Mouse (Mus musculus): ENCODE data around the gene Asic3. TPM values are rescaled to one million over a fixed set of nuclear protein-coding genes. Genes with fewer than 3 reads are reported as not detected.

Asic3 gene
- total RNA-seq, 4 experiments from 2014 or later: 0.30 to 0.59 (median 0.55) TPM; not detected in 1

DNA sequence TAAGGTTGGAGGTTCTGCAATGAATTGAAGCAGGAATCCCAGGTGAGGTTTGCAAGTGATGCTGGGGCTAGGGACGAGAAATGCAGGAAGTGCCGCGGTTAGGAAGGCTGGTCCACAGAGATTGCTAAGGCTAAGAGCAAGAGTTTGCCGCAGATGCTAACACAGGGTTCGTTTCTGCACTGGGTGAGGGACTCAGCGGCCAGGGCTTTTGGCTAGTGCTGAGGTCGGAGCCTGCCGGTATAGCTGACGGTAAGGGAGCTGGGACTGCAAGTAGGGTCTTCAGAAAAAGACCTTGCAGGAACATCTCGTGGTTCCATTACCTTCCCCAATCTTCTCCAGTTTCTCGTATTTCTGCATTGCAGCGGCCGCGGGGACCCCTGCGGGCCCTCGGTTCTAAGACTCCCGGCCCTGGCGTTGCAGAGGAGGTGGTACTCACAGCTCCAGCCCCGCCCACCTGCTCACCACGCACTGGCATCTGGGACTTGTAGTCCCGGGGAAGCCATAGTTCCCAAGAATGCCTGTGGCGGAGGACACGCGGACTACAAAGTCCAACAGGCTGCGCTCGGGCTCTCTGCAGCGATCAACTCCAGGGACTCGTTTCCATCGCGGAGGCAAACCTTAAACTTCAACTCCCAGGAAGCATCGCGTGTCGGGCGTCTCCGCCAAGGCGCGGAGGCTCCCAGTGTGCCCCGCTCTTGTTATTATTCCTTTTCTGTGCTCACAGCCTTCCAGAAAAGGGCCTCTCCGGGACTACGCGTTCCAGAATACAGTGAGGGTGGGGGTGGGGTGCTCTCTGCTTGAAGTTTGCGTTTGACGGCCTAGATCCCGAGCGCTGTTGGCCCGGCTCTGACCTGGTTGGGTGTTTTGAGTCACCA lies 10.2 kb downstream of the Asic3 start, which contains the start of the genes Cdk5 and Slc4a2:
TSS of gene Cdk5 (minus strand) at position 402 of the 875 bp plus-strand sequence.
TSS of gene Slc4a2 (plus strand) at position 709 of the 875 bp plus-strand sequence.
- peak; percentile 99 for DNase-seq

DNA sequence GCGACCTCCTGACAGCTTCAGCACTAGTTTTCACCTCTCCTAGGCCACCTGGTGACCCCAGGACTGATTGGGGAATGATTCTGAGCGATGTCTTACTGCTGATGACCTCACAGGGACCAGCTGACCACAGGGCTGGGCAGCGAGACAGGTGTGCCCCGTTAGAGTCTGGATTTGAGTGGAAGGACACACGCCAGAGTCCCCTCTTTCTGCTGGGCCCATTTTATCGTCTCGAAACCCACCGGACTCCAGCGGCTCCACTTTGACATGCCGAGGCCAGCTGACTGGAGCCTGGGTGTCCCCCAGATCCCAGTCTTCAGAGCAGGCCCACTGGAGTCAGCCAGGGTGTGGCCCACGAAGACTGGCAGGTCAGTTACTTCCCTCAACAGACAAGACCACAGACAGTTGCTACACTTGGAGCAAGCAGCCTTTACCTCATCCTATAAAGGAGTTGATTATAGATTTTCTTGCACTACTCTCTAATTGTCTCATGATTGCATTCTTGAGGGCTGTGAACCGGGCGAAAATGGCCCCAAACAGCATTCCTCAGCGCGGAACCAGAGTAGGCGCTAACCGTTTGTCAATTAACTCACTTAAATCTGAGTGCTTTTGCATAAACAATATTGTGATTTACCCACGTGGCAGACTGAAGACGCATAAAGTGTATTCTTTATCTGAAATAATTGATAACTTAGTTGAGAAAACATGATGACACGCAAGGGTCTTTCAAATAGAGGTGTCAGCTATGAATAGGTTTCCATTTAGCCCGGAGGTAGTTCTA lies 11.0 kb downstream of the Asic3 start:
- DNase-seq: no peak

DNA sequence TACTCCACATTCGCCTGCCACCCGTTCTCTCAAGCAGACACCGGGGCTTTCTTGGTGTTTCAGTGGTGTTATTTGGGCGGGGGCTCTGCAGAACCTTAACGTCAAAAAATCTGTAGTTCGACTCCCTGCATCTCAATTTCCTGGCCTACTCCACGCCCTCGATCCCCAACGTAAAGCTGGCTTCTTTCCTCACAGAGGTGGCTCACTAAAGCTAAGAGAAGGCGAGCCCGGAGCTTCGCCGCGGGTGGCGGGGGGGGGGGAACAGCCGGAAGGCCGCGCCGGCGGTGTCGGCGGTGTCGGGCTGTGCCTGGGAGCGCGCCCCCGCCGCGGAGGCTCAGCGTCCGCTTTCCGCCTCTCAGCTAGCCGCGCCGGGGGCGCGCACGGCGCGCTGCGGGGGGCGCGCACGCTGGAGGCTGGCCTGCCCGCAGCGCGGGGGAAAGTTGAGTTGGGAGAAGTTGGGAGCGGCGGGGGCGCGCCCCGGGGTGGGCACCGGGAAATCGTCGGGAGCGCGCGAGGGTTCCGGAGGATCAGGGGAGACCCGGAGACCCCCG lies 11.7 kb downstream of the Asic3 start:
- peak; percentile 71 for DNase-seq

DNA sequence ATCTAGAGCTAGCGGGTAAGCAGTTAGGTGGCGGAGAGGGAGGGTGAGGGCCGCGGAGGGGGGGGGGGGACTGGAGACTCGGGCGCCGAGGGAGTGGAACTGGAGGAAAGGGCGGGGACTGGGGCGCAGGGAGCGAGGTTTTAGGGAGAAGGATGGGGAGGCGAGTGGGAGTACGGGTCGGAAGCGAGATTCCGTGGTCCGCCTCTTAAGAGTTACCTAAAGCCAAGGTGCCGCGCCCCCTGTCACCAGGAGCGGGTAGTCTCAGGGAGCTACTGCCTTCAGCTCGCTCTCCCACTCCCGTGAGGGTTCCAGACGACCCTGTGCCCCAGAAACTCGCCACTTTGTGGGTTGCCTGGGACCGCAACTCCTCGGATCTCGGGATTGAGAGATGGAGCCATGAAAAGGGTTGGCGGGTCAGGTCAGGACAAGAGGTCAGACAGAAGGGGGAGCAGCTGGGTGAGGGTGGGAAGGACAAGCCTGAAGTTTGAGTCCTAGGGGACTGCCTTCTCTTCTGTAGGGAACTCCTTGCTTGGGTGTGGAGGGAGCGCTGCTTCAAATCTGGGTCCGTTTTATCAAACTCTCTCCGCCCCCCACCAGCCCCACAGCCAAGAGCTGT lies 12.3 kb downstream of the Asic3 start:
- DNase-seq: peak; percentile 45

DNA sequence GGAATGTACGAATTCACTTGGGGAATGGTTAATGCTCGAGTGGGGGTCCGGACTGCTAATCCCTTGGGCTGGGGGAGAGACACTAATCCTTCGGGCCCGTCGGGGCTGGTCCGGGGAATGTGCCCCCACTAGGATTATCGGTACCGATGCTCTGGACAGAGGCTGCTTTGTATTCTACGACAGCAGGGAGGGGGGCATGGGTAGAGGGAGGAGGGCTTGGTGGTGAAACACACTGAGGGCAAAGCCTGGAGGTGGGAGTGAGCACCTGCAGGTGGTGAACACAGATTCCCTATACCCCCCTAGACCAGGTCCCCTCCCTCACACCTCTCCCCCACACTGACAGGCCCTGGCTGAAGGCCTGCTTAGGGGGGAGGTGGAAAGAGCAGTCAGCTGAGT lies 12.8 kb downstream of the Asic3 start:
- DNase-seq: no peak

DNA sequence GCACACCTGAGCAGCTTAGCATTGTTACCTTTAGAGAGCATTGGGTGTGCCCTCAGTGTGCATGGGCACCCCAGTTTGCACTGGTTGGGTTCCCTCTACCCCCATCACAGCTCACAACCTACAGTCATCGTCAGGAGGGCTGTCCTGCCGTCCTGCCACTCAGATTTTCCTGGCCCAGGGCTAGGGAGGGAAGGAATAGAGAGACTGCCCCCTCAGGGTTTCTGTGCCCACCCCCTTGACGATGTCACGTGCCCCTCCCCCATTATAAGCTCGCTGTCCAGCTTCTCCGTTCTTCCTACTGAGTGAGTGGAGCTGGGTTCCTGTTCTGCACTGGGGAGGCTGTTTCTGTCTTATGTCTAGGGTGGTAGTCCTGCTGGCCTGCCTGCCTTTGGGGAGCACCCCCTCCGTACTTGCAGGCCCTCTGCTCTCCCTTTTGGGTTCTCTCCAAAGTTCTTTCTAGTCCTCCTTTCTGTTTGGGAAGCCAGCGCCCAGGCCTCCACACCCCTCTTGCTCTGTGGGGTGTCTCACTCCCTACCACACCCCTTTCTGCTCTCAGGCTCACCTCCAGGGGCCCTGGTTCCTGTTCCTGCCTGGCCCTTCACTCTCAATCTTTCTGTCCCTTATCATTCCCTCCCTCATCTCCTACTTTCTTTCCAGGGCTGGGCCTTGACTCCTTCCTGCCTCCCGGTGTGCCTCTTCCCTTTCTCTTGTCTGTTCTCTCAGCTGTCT lies 13.5 kb downstream of the Asic3 start:
- no peak for DNase-seq

DNA sequence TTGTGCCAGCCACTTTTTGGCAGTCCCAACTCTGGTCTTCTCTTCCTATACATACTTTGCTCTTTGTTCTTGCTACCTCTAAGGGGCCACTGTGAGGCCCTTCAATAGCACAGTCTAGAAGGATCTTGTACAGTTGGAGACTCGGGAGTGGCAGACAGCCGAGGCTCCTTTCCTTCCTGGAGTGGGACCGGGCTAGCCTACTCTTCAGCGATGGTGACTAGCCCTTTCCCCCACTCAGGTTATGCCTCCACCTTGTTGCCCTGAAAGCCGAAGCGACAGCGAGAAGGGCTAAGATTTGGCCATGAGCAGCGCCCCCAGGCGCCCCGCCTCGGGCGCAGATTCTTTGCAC lies 14.1 kb downstream of the Asic3 start:
- DNase-seq: no peak

DNA sequence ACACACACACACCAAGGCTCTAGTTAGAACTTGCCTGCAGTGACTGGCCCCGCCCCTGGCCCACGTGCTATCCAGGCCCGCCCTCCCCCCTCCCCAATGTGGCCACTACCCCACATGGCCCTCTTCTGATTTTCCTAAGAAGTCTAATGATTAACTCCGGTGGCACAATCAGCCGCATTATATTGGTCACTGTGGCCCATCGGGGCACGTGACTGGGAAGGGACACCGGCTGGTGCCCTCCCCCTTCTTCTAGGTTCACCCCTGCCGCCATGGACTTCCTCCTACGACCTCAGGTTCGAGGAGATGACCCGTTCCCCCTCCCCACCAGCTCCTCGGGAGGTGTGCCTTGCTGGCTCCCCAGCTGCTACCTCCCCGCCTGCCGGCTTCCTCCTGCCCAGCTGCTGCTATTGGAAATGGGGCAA lies 14.8 kb downstream of the Asic3 start:
- DNase-seq: no peak

DNA sequence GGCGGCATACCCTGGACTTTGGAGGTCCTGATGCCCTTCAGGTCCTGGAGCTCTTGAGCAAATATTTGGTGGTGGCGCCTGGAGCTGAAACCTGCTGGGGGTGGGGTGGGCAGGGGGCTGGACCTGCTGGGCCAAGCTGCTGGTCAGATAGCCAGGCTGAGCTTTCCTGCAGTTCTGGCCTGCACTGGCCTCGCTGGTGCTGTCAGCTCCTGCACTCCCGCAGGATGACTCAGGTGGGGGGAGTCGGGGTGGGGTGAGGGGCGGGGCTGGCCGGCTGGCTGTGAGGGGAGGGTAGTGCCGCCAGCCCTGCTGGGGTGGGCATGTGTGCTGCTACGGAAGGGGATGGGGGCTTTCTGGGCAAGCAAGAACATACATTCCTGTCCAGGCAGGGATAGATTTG lies 15.4 kb downstream of the Asic3 start:
- DNase-seq: no peak

DNA sequence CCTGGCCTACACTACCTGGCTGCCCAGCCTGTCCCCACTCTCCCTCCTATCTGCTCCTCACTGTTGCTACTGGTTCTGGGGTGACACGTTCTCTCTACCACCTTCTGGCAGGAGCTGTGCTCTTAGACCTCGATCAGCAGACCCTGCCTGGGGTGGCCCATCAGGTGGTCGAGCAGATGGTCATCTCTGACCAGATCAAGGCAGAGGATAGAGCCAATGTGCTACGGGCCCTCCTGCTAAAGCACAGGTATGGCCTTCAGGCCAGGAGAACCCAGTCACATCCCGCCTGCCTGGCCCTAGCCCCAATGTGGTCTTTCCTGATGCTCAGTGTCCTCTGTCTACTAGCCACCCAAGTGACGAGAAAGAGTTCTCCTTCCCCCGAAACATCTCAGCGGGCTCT lies 20.8 kb downstream of the Asic3 start:
- no peak for DNase-seq

DNA sequence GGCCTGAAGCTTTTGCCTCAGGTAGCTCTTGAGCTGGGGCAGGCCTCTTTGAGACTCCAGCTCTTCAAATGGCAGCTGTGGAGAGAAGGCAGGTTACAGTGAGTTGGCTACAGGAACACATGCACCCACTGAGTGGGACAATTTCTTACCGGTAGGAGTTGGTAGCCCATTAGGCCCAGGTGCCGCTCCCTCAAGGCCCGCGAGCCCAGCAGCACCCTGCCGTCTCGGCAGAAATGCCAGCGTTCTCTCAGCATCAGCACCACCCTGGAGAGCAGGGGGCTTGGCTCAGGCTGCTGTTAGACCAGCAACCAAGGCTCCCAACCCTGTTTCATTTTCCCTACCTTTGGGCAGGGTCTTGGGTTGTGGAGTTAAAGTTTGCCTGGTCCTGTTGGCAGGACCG lies 28.0 kb downstream of the Asic3 start:
- DNase-seq: no peak

DNA sequence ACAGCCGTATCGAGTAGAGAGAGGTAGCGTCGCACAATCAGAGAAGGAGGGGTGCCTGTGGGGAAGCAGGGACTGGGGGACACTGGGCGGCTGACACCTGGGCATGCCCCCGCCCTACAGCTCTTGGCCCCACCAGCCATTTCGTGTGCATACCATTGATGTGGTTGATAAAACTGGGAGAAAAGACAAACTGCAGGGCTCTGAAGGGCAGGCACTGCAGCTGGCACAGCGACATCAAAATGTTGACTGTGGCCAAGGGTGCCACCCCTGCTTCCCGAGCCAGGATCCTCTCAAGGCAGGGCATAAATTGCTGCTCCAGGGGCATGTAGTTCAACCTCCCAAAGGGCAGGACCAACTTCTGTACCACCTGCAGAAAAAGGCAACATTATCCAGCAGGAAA lies 28.8 kb downstream of the Asic3 start:
- no peak for DNase-seq

DNA sequence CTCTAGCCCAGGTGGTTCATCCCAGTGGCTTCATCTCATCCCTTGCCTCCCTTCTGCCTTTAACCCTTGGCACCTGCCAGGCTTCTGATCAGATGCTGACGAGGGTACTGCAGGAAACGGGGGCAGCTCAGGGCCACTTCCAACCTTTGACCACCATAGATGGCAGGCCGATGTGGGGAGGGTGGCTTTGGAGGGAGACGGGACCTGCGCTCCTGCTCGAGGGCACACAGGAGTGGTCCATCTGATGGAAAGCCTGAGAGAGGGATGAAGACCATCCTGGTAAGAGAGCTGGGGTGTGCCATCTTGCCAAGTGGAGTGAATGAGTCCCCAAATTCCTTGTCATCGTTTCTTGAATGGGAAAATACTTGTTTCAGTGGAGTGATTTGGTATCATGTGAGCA lies 30.0 kb downstream of the Asic3 start:
- DNase-seq: no peak

DNA sequence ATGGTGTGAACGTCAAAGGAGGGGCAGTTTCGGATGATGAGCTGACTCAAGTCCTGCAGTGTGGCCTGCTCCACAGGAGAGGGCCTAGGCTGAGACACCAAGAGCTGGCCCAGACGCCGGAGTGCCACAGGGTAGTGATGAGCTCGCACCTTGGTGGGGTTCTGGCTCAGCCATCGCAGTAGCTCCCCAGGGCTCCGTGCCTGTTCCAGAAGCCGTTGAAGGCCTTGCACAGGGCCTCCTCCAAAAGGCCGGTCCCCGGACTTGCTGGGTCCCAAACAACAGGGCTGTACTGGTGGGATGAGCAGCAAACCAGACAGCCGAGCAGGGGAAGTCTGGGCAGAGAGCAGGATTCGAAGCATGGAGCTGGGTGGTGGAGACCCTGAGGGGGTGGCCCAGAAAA lies 30.7 kb downstream of the Asic3 start:
- no peak for DNase-seq

DNA sequence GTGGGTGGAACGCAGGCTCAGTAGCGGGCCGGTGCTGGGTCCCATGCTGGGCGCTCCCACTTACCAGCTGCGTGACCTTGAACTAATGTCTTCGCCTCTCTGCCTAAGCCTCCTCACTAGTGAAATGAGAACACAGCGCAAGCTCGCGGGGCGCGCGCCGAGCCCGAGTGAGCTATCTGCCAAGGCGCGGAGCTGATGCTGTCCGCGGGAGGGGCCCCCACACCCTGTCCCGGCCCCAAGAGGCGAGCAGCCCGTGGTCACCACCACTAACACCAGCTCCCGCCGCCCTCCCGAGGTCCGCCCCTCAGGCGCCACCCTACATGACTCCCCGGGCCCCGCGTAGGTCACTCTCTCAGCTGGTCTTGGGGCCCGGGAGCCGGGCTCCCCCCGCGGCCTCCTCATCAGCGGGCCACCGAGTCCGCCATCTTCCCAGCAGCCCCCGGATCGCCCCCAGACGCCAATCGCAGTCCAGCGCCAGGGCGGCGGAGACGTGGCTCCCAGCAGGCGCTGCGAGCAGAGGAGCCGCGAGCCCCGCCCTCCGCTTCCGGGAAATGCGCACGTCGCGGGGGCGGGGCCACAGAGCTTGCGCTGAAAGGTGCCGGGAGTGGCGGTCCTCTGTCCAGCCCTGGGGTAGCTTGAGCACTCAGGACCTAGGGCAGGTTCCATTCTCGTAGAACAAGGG lies 31.7 kb downstream of the Asic3 start, which contains the start of gene Fastk:
TSS of gene Fastk (minus strand) at position 542 of the 682 bp plus-strand sequence.
- DNase-seq: peak; percentile 90

DNA sequence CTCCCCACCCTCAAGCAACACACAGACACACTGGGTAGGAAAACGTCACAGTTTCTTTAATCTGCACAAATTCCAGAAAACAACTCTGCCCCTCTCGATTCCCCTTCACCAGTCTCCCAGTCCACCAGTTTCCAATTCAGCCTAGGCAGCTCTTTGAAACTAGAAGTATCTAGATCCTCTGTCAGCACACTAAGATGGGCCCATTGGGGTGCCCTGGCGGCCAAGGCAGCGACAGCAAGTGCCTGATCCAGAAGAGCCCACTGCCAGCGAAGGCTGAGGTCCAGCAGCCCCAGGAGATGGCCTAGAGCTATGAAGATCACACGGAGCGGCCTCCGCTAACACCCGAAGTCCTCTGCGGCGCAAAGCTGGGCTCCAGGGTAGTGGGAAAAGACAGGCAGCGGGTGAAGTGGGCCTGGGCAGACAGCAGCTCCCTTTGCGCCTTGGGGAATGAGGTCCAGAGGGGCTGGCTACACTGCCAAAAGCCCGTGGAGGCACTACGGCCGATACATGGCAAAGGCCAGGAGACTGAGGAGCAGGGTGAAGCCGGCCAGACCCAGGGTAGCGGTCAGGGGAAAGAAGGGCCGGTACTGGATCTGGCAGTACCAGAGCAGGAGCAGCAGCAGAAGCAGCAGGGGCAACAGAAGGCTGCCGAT lies 32.4 kb downstream of the Asic3 start:
- no peak for DNase-seq

DNA sequence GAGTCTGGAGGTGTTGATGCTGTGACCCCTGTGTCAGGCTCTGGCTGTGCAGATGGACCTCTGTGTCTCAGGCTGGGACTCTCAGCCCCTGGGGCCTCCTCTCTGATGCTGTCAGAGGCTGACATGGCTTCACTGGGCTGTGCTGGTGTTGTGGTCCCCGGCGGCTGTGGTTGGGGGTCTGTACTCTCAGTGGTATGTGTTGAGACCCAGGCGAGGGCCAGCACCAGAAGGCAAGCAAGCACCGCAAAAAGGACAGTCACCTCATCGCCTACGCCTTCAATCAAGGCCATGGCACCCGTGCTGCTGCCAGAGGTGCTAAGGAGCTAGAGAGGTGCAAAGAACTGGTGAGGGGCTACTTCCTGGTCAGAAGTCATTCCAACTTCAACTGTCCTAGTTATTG lies 33.4 kb downstream of the Asic3 start:
- no peak for DNase-seq

DNA sequence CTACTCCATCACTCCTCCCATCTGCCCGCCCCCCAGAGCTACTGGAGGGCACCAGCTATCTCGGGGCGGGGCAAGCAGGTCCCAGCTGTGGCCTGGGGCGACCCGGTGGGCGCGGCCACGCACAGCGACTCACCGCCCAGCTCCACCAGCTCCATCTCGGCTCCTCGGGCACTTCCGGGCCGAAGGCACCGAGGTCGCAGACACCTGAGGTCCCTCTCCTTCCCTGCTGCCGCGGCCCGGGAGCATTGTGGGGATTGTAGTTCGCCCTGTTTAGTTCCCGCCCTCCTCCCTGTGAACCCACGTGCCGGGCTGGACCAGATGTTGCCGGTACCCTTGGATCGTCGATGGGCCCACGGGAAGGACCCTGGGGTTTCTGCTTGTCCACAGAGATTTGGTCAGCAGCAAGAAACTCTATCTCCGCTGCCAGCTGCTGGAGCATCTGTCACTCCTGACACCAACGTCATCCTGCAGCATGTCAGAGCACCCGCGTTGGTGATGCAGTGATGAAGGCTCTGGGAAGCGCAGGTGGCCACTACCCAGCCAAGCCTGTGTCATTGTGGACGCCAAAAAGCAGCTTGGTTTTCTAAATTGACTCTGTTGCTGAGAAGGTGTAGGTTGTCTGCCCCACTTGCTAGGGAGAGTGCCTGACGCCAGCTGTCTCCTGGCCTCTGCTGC lies 34.6 kb downstream of the Asic3 start, which contains the start of gene Tmub1:
TSS of gene Tmub1 (minus strand) at position 231 of the 675 bp plus-strand sequence.
- peak; percentile 87 for DNase-seq

DNA sequence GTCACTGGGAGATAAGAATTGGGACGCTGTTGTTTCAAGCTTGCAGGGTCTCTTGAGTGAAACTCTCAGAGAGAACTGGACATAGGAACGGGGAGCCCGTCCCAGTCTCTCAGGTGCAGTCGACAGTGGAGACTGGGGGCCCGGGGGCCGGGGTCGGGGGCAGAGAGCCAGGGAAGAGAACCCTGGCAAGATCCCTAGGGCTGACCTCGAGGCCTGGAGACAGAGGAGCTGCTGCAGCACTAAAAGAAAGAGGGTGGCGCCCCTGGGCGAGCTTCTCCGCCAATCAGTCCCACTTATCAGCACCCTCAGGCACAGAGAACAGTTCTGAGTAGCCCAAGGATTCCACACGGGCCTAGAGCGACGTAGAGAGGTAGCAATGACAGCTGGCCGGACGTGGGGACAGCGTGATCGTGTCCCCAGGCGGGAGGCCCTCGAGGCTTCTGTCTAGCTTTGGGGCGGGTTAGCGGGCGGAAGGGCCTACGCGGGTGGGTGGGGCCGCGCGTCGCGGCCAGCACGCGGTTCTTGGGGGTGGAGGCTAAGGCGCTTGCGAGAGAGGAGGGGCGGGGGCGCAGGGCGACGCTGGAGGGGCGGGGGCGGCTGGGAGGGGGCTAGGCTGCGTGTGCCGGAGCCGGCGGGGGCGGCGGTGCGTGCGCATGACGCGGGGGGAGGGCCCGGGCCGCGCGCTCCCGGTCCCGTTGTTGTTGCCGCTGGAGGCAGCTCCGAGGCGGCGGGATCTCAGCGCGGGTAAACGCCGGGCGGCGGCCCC lies 38.3 kb downstream of the Asic3 start:
- DNase-seq: peak; percentile 77

Measured in adrenal gland, adult 8-10 months (tissue).